ENCODE assay signal across 9 mouse cellular contexts in the genomic region with DNA sequence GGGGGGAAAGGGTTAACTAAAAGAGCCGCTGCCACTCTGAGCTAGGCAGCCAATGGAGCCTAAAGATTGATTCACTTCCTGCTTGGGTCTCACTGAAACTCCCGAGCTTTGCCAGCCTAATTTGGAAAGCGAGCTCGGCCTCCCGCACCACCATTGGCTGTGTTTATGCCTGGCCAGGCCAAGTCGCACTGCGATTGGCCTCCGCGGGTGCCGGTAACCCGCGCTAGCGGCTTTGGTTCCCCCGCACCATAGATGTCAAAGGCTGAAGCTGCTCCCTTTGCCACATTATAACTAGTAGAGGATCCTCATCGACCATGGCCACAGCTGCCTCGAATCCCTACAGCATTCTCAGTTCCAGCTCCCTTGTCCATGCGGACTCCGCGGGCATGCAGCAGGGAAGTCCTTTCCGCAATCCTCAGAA. TPM values are rescaled to one million over a fixed set of nuclear protein-coding genes. Genes with fewer than 3 reads are reported as not detected.
A peak's percentile ranks its signal among the peaks of the same experiment; 100 is the strongest.
DNase-seq lines count a peak whose midpoint lies in the region; ATAC-seq and TF ChIP-seq lines count a peak whose summit lies in the region.
"Had no signal": no experiment of that assay in that cellular context is flagged by ENCODE, and none has a peak within 500 bp of the region (broad histone marks: within the 10 kb centered on the region; RNA-seq: fewer than 3 reads in every experiment).

Pou3f4 (plus strand) TSS at position 130 of the 421 bp plus-strand sequence.

- H3K4me2 ChIP-seq in hindbrain, embryonic 13.5 days: peak within 1 kb of the TSS; percentile 57
- peak within 1 kb of the TSS; percentile 49 for H3K4me2 ChIP-seq in midbrain, embryonic 11.5 days
- H3K4me2 ChIP-seq in stomach, postnatal 0 days (replicated peaks; ENCODE audit: low read depth): peak within 1 kb of the TSS; percentile 60

- no peaks in the 10 kb centered on the region for H3K9me3 ChIP-seq in E14TG2a.4 (ENCODE audit: low read length)
- H3K9me3 ChIP-seq in hindbrain, embryonic 13.5 days: no peaks in the 10 kb centered on the region
- no peaks in the 10 kb centered on the region for H3K9me3 ChIP-seq in midbrain, embryonic 11.5 days (ENCODE audit: control insufficient read depth, low read length)
- no peaks in the 10 kb centered on the region for H3K9me3 ChIP-seq in stomach, postnatal 0 days (ENCODE audit: control insufficient read depth, low read length)

- no peak within 1 kb of the TSS for H3K27ac ChIP-seq in embryonic fibroblast, embryonic 13.5 days (ENCODE audit: insufficient read depth, low read length)
- peak within 1 kb of the TSS; percentile 93 for H3K27ac ChIP-seq in hindbrain, embryonic 13.5 days
- peak within 1 kb of the TSS; percentile 89 for H3K27ac ChIP-seq in midbrain, embryonic 11.5 days (ENCODE audit: low read depth, low read length)
- no peak within 1 kb of the TSS for H3K27ac ChIP-seq in stomach, postnatal 0 days (replicated peaks)

- 20% methylated on average over 20 of the region's 20 CpGs for WGBS in hindbrain, embryonic 13.5 days
- WGBS in midbrain, embryonic 11.5 days: 13% methylated on average over 20 of the region's 20 CpGs
- WGBS in stomach, postnatal 0 days: 8% methylated on average over 20 of the region's 20 CpGs

- no peaks in the 10 kb centered on the region; the same call in 1 of the 2 replicates for H3K4me1 ChIP-seq in E14TG2a.4 (replicated peaks; ENCODE audit: low read depth, low read length)
- no peaks in the 10 kb centered on the region for H3K4me1 ChIP-seq in embryonic fibroblast, embryonic 13.5 days (ENCODE audit: control insufficient read depth, insufficient read depth, low read length)
- 0 out of 2 replicates have a peak, but pooled peaks cover 2% of the 10 kb centered on the region for H3K4me1 ChIP-seq in hindbrain, embryonic 13.5 days (replicated peaks)
- no peaks in the 10 kb centered on the region for H3K4me1 ChIP-seq in midbrain, embryonic 11.5 days (ENCODE audit: control insufficient read depth, insufficient read depth, low read length)
- no peaks in the 10 kb centered on the region for H3K4me1 ChIP-seq in stomach, postnatal 0 days (replicated peaks; ENCODE audit: control insufficient read depth, insufficient read depth)

- no peak for TF ChIP-seq CTCF in E14TG2a.4 (conservative IDR thresholded peaks at IDR 0.05; ENCODE audit: low read length)
- TF ChIP-seq CTCF in embryonic fibroblast, embryonic 13.5 days (IDR thresholded peaks at IDR 0.05; ENCODE audit: borderline replicate concordance, insufficient read depth, low read length): no peak
- TF ChIP-seq CTCF in stomach, postnatal 0 days (IDR thresholded peaks at IDR 0.05; ENCODE audit: low read depth): no peak

- peak within 1 kb of the TSS; percentile 67 for H3K4me3 ChIP-seq in E14TG2a.4 (replicated peaks; ENCODE audit: low read length)
- peak within 1 kb of the TSS; percentile 53 for H3K4me3 ChIP-seq in embryonic fibroblast, embryonic 13.5 days (ENCODE audit: insufficient read depth, low read length)
- peak within 1 kb of the TSS; percentile 57 for H3K4me3 ChIP-seq in hindbrain, embryonic 13.5 days
- H3K4me3 ChIP-seq in midbrain, embryonic 11.5 days (ENCODE audit: low read depth, low read length): peak within 1 kb of the TSS; percentile 61
- H3K4me3 ChIP-seq in stomach, postnatal 0 days (ENCODE audit: low read depth, low read length): peak within 1 kb of the TSS; percentile 32

- peak; percentile 93 for ATAC-seq in hindbrain, embryonic 13.5 days (ENCODE audit: low FRiP score)
- peak; percentile 88 for ATAC-seq in midbrain, embryonic 11.5 days (ENCODE audit: low FRiP score)
- ATAC-seq in stomach, postnatal 0 days (ENCODE audit: low FRiP score, low TSS enrichment): peak; percentile 80
- ATAC-seq in granulocyte monocyte progenitor cell, adult 5-6 weeks (replicated peaks; ENCODE audit: poor library complexity, severe bottlenecking): no peak

- no peak for TF ChIP-seq EP300 in stomach, postnatal 0 days (optimal IDR thresholded peaks at IDR 0.05)

- TF ChIP-seq POLR2A in embryonic fibroblast, embryonic 13.5 days (IDR thresholded peaks at IDR 0.05; ENCODE audit: low read depth, low read length): no peak

- peak within 1 kb of the TSS; percentile 83 for H3K9ac ChIP-seq in hindbrain, embryonic 13.5 days
- H3K9ac ChIP-seq in midbrain, embryonic 11.5 days (ENCODE audit: low read length): peak within 1 kb of the TSS; percentile 83
- no peak within 1 kb of the TSS for H3K9ac ChIP-seq in stomach, postnatal 0 days (ENCODE audit: low read length)

- no peaks in the 10 kb centered on the region for H3K36me3 ChIP-seq in E14TG2a.4 (ENCODE audit: insufficient read depth, low read length)
- H3K36me3 ChIP-seq in hindbrain, embryonic 13.5 days: no peaks in the 10 kb centered on the region
- no peaks in the 10 kb centered on the region for H3K36me3 ChIP-seq in midbrain, embryonic 11.5 days (ENCODE audit: control insufficient read depth, insufficient read depth, low read length)
- no peaks in the 10 kb centered on the region for H3K36me3 ChIP-seq in stomach, postnatal 0 days (ENCODE audit: control insufficient read depth, insufficient read depth, low read length)

- peak; percentile 90 for DNase-seq in brain, adult 2 months (ENCODE audit: low read depth, low spot score)
- peak; percentile 38 to 74 for DNase-seq in left cerebral cortex, adult 18-20 months (ENCODE audit: low spot score in 2 of 2)
- DNase-seq in midbrain, embryonic 11.5 days (ENCODE audit: low spot score, missing footprints): no peak
- DNase-seq in stomach, postnatal 0 days (ENCODE audit: low spot score): peak; percentile 55

- H3K27me3 ChIP-seq in E14TG2a.4 (ENCODE audit: insufficient read depth, low read length): peaks cover 34% of the 10 kb centered on the region
- H3K27me3 ChIP-seq in hindbrain, embryonic 13.5 days: no peaks in the 10 kb centered on the region
- no peaks in the 10 kb centered on the region for H3K27me3 ChIP-seq in midbrain, embryonic 11.5 days (ENCODE audit: control insufficient read depth, insufficient read depth, low read length)
- no peaks in the 10 kb centered on the region for H3K27me3 ChIP-seq in stomach, postnatal 0 days (ENCODE audit: control insufficient read depth, insufficient read depth, low read length)

RNA-seq across cellular contexts. Expression of gene Pou3f4, which starts in this region (rescaled TPM):
- 1.0 and 1.1 TPM in 2 replicates for polyA plus RNA-seq in embryonic fibroblast, embryonic 13.5 days (2011; ENCODE audit: insufficient read length, low read depth, missing spikeins)
- 17.3 and 18.8 TPM in 2 replicates for polyA plus RNA-seq in hindbrain, embryonic 13.5 days (2015; fragmentation: Nextera tagmentation; extraction: Ambion mirVana)
- 1 to 10 TPM; 6.2 to 6.5 TPM for total RNA-seq in left cerebral cortex, adult 18-20 months (2021)
- polyA plus RNA-seq in midbrain, embryonic 11.5 days (2014; fragmentation: Nextera tagmentation; extraction: Ambion mirVana): 32.4 and 33.8 TPM in 2 replicates
- 0.06 and 0.08 TPM in 2 replicates for polyA plus RNA-seq in stomach, postnatal 0 days (2015; fragmentation: Nextera tagmentation; extraction: Ambion mirVana)
- total RNA-seq in granulocyte monocyte progenitor cell, adult 5-6 weeks (2014; fragmentation: Nextera tagmentation): not detected in 2 replicates
- not detected in 2 replicates for total RNA-seq in granulocyte monocyte progenitor cell, adult 5-6 weeks (2017)
- polyA plus RNA-seq: spleen, adult 2 months had no signal

Comparison
In these comparisons a context has a peak if more than half of its experiments do, and no peak if none do; other contexts are left out.
1. RNA of gene Pou3f4 (total RNA-seq): 6.2 to 6.5 TPM in left cerebral cortex, adult 18-20 months; not detected in granulocyte monocyte progenitor cell, adult 5-6 weeks; every median in the first group is over 4 times any median in the second.
2. Peak in DNase-seq, ATAC-seq, H3K4me3 ChIP-seq and H3K4me2 ChIP-seq in stomach, postnatal 0 days; RNA of the gene not detected or under 1 TPM.
3. H3K27ac ChIP-seq: peak in hindbrain, embryonic 13.5 days (single experiment) and midbrain, embryonic 11.5 days (single experiment); none in embryonic fibroblast, embryonic 13.5 days (single experiment) and stomach, postnatal 0 days (single experiment).
4. Peak in every context shown above with its lines, with median percentiles within 50 percentile points of each other: H3K4me3 ChIP-seq and H3K4me2 ChIP-seq.